Mouse (Mus musculus): ENCODE results near the gene Chsy1.

DNA sequence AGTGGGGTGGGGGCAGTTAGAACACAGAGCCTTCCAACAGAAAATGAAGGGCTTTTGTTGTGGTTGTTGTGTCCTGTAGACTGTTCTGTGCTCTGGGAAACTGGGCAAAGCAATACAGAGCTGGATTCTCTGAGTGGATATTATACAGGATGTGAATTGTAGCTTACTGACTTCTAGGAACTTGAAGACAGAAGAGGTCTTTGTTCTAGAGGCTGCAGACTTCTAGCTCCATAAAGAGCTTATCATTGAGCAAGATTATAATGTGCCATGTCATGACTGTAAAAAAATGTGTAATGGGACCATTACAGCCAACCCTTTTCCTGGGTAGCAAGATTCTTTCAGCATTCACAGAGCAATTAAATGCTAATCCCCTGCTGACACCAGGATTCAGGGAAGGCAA is 26.9 kb downstream of the Chsy1 start:
- TF ChIP-seq POLR2A (IDR thresholded peaks at IDR 0.05; ENCODE audit: insufficient read depth, low read depth, low read length), result no peak
- TF ChIP-seq CTCF (IDR thresholded peaks at IDR 0.05; ENCODE audit: insufficient read depth, low read depth, low read length), result no peak
